Mouse (Mus musculus) layer of hippocampus, adult 2 months (tissue): ENCODE measurements at regions not wholly inside any gene's neighbourhood (a gene's known extent, or its start where the extent isn't known, plus 50 kb on each side); places are given as distances from the start of the nearest gene placed in this dataset.
A peak's percentile ranks its signal among the peaks of the same experiment; 100 is the strongest.

Experiments used
- DNase-seq, 2 experiments: peaks; one replicate each; pipeline ENCODE4 v3.0.0; 2022; ENCODE audit warnings: low spot score in 2 of 2
- H3K27ac ChIP-seq: fragments of 200-600 bp; 2 replicates; pipeline ENCODE4 v1.8.1; 2022
- H3K4me3 ChIP-seq: fragments of 200-600 bp; 2 replicates; pipeline ENCODE4 v1.8.1; 2022; ENCODE audit warnings: mild to moderate bottlenecking
- CTCF ChIP-seq: fragments of 200-600 bp; conservative IDR thresholded peaks from 2 replicates; pipeline ENCODE4 v1.8.1; 2022; ENCODE audit warnings: antibody characterized with exemption, mild to moderate bottlenecking, moderate library complexity

- H3K4me3 ChIP-seq: no peak overlapping the region
- no peak for DNase-seq
- TF ChIP-seq CTCF: no peak
- H3K27ac ChIP-seq: no peak overlapping the region
Measured at GRCm38 (mm10) chr10:68606848-68607247, 65.2 kb upstream of the Cabcoco1 start.

GRCm38 (mm10) chr10:68611906-68612305, 70.2 kb upstream of the Cabcoco1 start:
- H3K4me3 ChIP-seq: no peak overlapping the region
- H3K27ac ChIP-seq: no peak overlapping the region
- DNase-seq: peak in 1 of 2 experiments; percentile 14
- peak; percentile 59 for TF ChIP-seq CTCF

GRCm38 (mm10) chr10:68612727-68613126, 71.0 kb upstream of the Cabcoco1 start:
- DNase-seq: no peak
- TF ChIP-seq CTCF: no peak
- Histone ChIP-seq H3K27ac (no peak overlapping the region), H3K4me3 (no peak overlapping the region)

- Histone ChIP-seq H3K4me3 (no peak overlapping the region), H3K27ac (no peak overlapping the region)
- DNase-seq: no peak
- TF ChIP-seq CTCF: no peak
Measured at GRCm38 (mm10) chr10:68623786-68624185, 82.1 kb upstream of the Cabcoco1 start.

- DNase-seq: no peak
- no peak for TF ChIP-seq CTCF
Measured at GRCm38 (mm10) chr10:68625329-68625728, 83.6 kb upstream of the Cabcoco1 start.

GRCm38 (mm10) chr10:68625752-68626151, 84.1 kb upstream of the Cabcoco1 start:
- Histone ChIP-seq H3K27ac (no peak overlapping the region), H3K4me3 (no peak overlapping the region)
- peak; percentile 57 for TF ChIP-seq CTCF
- no peak for DNase-seq

More at GRCm38 (mm10) chr10:68625329-68625728, 83.6 kb upstream of the Cabcoco1 start:
- H3K4me3 ChIP-seq: no peak overlapping the region
- no peak overlapping the region for H3K27ac ChIP-seq

DNA sequence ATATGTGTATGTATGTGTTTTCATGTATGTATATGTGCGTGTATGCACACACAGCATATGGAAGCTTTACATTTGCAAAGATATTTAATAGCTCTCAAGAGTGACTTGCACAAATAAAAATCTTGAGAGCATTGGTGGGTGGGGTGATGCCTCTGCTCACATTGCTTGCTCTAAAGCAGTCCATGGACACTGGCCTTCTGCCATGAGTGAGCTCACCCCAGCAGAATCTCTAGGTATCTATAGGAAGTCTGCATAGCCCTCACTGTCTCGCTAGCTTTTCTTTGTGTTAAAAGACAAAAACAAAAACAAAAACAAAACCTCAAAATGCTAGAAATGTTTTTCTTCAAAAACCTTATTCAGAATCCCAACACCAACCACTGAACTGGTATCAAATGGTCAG, 87.8 kb upstream of the Cabcoco1 start:
- TF ChIP-seq CTCF: no peak
- no peak for DNase-seq
- Histone ChIP-seq H3K27ac (no peak overlapping the region), H3K4me3 (no peak overlapping the region)

GRCm38 (mm10) chr10:68633180-68633579, 90.3 kb upstream of the Tmem26 start:
- DNase-seq: no peak
- TF ChIP-seq CTCF: no peak
- H3K4me3 ChIP-seq: no peak overlapping the region
- H3K27ac ChIP-seq: no peak overlapping the region

- H3K27ac ChIP-seq: no peak overlapping the region
Measured at GRCm38 (mm10) chr10:68652700-68653099, 70.7 kb upstream of the Tmem26 start.

GRCm38 (mm10) chr10:68655491-68655890, 68.0 kb upstream of the Tmem26 start:
- DNase-seq: no peak
- H3K4me3 ChIP-seq: no peak overlapping the region
- no peak for TF ChIP-seq CTCF
- H3K27ac ChIP-seq: no peak overlapping the region

More at GRCm38 (mm10) chr10:68652700-68653099, 70.7 kb upstream of the Tmem26 start:
- H3K4me3 ChIP-seq: no peak overlapping the region
- no peak for DNase-seq
- TF ChIP-seq CTCF: no peak

GRCm38 (mm10) chr10:68666094-68666493, 57.4 kb upstream of the Tmem26 start:
- no peak for DNase-seq
- Histone ChIP-seq H3K27ac (no peak overlapping the region), H3K4me3 (no peak overlapping the region)
- no peak for TF ChIP-seq CTCF

DNA sequence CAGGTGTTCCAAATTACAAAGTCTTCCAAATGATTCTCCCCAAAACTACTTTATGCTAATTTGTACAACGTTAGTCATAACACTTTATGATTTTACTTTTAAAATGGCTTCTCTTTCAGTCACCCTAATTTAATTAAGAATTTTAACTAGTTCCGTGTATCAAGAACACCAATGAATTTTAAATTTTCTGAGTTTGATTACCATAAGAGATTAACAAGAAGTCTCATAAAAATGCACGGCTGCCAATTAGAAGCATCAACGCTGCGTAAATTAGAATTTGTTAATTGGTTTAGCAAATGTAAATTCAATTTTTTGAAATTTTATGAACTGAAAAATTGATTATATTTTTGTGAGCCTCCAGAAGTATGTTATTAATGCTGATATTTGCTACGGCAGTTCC, 54.1 kb upstream of the Tmem26 start:
- DNase-seq: no peak
- Histone ChIP-seq H3K27ac (no peak overlapping the region), H3K4me3 (no peak overlapping the region)
- TF ChIP-seq CTCF: no peak

- Histone ChIP-seq H3K4me3 (no peak overlapping the region), H3K27ac (no peak overlapping the region)
- no peak for DNase-seq
- no peak for TF ChIP-seq CTCF
Measured at GRCm38 (mm10) chr10:68669992-68670391, 53.5 kb upstream of the Tmem26 start.

GRCm38 (mm10) chr10:68672291-68672690, 51.2 kb upstream of the Tmem26 start:
- no peak overlapping the region for H3K4me3 ChIP-seq
- no peak for DNase-seq
- H3K27ac ChIP-seq: no peak overlapping the region
- TF ChIP-seq CTCF: no peak
